Mouse (Mus musculus) liver, postnatal 0 days (tissue): ENCODE measurements at regions not wholly inside any gene's neighbourhood (a gene's known extent, or its start where the extent isn't known, plus 50 kb on each side); places are given as distances from the start of the nearest gene placed in this dataset.

ENCODE experiments used
- CTCF ChIP-seq: sonication (generic); IDR thresholded peaks from 2 replicates; pipeline ENCODE4 v1.5.1; 2016; ENCODE audit warnings: antibody characterized with exemption, low read depth
- EP300 ChIP-seq: IDR thresholded peaks from 2 replicates; pipeline ENCODE4 v1.6.1; 2016; ENCODE audit warnings: antibody characterized with exemption, low read depth, mild to moderate bottlenecking

DNA sequence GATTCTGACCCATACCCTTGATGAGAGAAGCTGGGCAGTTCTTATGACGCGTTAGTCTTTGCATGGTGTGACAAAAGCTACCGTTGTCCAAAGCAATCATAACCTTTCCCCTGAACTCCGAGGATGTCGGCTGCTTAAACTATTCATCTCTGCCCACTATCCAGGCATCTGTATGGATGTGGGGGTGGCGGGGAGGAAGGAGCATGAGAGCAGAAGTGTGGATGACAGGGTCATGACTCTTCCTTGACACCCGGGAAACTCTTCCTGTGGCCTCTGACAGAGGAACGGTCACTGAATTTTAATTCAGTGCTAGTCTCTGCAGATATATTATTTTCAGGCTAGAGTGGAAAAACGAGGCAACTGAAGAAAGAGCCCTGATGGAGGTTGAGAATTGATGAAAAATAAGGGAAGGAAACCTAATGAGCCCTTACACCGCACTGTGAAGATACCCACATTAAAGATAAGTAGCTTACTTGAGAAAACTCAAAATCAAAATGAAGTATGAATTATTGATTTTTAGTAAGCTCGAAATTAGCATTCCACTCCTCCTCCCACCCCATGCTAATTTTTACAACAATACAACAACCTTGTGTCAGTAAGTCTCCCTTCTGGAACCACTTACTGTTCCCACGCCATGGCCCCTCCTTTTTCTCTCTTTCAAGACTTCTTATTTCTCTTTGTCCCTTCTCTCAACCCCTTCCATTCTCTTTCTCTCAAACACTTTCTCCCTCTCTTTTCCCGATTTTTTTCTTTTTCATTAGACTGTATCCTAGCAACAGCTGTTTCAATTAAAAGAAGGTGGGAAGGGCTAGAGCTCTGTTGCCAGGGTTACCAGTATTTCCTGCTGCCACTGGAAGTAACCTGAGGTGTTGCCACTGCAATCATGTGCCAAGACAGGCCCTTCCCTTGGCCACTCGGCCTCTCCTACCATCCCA lies 206.0 kb upstream of the Gap43 start:
- TF ChIP-seq CTCF (no peak), EP300 (no peak)
